Comparison of ENCODE assay signal across 18 mouse cellular contexts in the genomic region with DNA sequence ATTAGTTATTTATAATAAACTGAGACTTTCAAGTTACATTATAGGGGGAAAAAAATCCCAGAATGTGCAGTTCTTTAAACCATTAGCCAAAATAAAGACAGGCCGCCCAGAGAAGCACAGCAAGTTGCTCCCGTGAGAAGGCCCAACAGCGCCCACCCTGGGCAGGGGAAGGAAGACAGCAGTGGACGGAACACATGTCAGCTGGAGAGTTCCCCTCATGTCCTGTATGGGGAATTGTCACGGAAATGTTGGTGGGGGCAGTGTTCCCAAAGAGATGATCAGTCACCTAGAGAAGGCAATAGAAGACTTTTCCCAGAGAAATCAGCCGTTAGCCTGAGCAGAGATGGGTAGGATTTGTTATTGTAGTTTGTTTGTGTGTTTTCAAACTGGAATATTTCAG. TPM values are rescaled to one million over a fixed set of nuclear protein-coding genes. Genes with fewer than 3 reads are reported as not detected.
DNase-seq lines count a peak whose midpoint lies in the region; ATAC-seq and TF ChIP-seq lines count a peak whose summit lies in the region.
"Had no signal": no experiment of that assay in that cellular context is flagged by ENCODE, and none has a peak within 500 bp of the region (broad histone marks: within the 10 kb centered on the region; RNA-seq: fewer than 3 reads in every experiment).

No protein-coding gene starts in this region.

- no peaks in the 10 kb centered on the region for H3K27me3 ChIP-seq in kidney, adult 2 months (replicated peaks; ENCODE audit: control insufficient read depth, insufficient read depth, low read length)
- H3K27me3 ChIP-seq in kidney, embryonic 16.5 days (ENCODE audit: insufficient read depth, low read length), result no peaks in the 10 kb centered on the region
- H3K27me3 ChIP-seq: neural tube, embryonic 15.5 days; stomach, embryonic 15.5 days had no signal

- no peak for TF ChIP-seq POLR2A in kidney, adult 2 months (IDR thresholded peaks at IDR 0.05; ENCODE audit: low read depth, low read length)

- H3K27ac ChIP-seq in kidney, adult 2 months (ENCODE audit: insufficient read depth, low read depth, low read length), result no peak overlapping the region
- H3K27ac ChIP-seq in kidney, embryonic 16.5 days (ENCODE audit: low read length), result no peak overlapping the region
- peak overlapping the region; percentile 93 for H3K27ac ChIP-seq in macrophage
- H3K27ac ChIP-seq: left cerebral cortex, adult 2 months; neural tube, embryonic 15.5 days; stomach, embryonic 15.5 days had no signal

- H3K9me3 ChIP-seq in kidney, embryonic 16.5 days (ENCODE audit: low read length), result no peaks in the 10 kb centered on the region
- H3K9me3 ChIP-seq: neural tube, embryonic 15.5 days; stomach, embryonic 15.5 days had no signal

- peak; percentile 28 for DNase-seq in embryo, embryonic 10 days (ENCODE audit: low spot score)
- DNase-seq in embryo, embryonic 11 days, result no peak
- peak; percentile 23 for DNase-seq in kidney, adult 2 months
- peak; percentile 14 for DNase-seq in right cerebral cortex, postnatal 4 days
- no peak for DNase-seq in right cerebral cortex, postnatal 10 days (ENCODE audit: low spot score in 2 of 2)
- DNase-seq in testis, postnatal 10 days (ENCODE audit: low spot score), result no peak
- DNase-seq: adrenal gland, postnatal 25 days; cerebellum, adult 8-10 months had no signal

- H3K4me3 ChIP-seq in kidney, adult 2 months (ENCODE audit: insufficient read depth, low read depth, low read length), result no peak overlapping the region
- no peak overlapping the region for H3K4me3 ChIP-seq in kidney, embryonic 16.5 days (ENCODE audit: low read length)
- no peak overlapping the region for H3K4me3 ChIP-seq in macrophage (ENCODE audit: inconsistent target)
- H3K4me3 ChIP-seq: left cerebral cortex, adult 2 months; neural tube, embryonic 15.5 days; stomach, embryonic 15.5 days had no signal

- H3K36me3 ChIP-seq in kidney, adult 2 months (ENCODE audit: control insufficient read depth, insufficient read depth, low read length), result no peaks in the 10 kb centered on the region
- H3K36me3 ChIP-seq in kidney, embryonic 16.5 days (ENCODE audit: insufficient read depth, low read length), result no peaks in the 10 kb centered on the region
- no peaks in the 10 kb centered on the region for H3K36me3 ChIP-seq in macrophage (ENCODE audit: inconsistent target)
- H3K36me3 ChIP-seq: stomach, embryonic 15.5 days had no signal

- no peak overlapping the region for H3K9ac ChIP-seq in kidney, embryonic 16.5 days (replicated peaks; ENCODE audit: low read length)
- H3K9ac ChIP-seq: neural tube, embryonic 15.5 days; stomach, embryonic 15.5 days had no signal

- no peak for ATAC-seq in kidney, embryonic 16.5 days (ENCODE audit: low FRiP score, low TSS enrichment)
- ATAC-seq: forebrain, embryonic 16.5 days; intestine, embryonic 16.5 days; midbrain, embryonic 16.5 days had no signal

- H3K4me2 ChIP-seq in kidney, embryonic 16.5 days (replicated peaks; ENCODE audit: low read depth, low read length), result no peak overlapping the region
- H3K4me2 ChIP-seq: neural tube, embryonic 15.5 days; stomach, embryonic 15.5 days had no signal

- H3K4me1 ChIP-seq in kidney, adult 2 months (ENCODE audit: control insufficient read depth, insufficient read depth, low read length), result peaks cover 13% of the 10 kb centered on the region; the same call in 1 of the 2 replicates
- H3K4me1 ChIP-seq in kidney, embryonic 16.5 days (ENCODE audit: insufficient read depth, low read length), result peaks cover 57% of the 10 kb centered on the region

- TF ChIP-seq CTCF in kidney, adult 2 months (conservative IDR thresholded peaks at IDR 0.05; ENCODE audit: insufficient read depth, insufficient read length, low read depth, low read length), result peak; percentile 29

- 56% methylated on average over 6 of the region's 6 CpGs for WGBS in kidney, adult 2 months
- WGBS in kidney, embryonic 16.5 days, result 61% methylated on average over 6 of the region's 6 CpGs
- 83% methylated on average over 6 of the region's 6 CpGs for WGBS in macrophage (ENCODE audit: missing documents)

- H3K79me2 ChIP-seq in macrophage (ENCODE audit: inconsistent target), result no peaks in the 10 kb centered on the region

RNA-seq across cellular contexts. Expression of a gene that starts 42.3 kb away (rescaled TPM):
- polyA plus RNA-seq in kidney, adult 2 months (2012; rRNA removed), result not detected in 2 replicates
- not detected in 2 replicates for polyA plus RNA-seq in kidney, embryonic 16.5 days (2015; fragmentation: Nextera tagmentation; extraction: Ambion mirVana)
- total RNA-seq in macrophage (2018; cell fraction: chromatin; rRNA removed), result under 1 TPM in 2 of 26 experiments, not detected in 24; 0.66 to 0.92 TPM
- not detected for total RNA-seq in macrophage (2018; cell fraction: cytosol; rRNA removed)
- total RNA-seq in macrophage (2018; cell fraction: nucleus; rRNA removed), result under 1 TPM in 2 of 26 experiments, not detected in 24; 0.58 to 0.60 TPM
- polyA plus RNA-seq in macrophage (2018), result not detected in 3 replicates
- total RNA-seq: adrenal gland, postnatal 25 days; left cerebral cortex, adult 2 months had no signal
- polyA plus RNA-seq: embryonic facial prominence, embryonic 14.5 days; heart, embryonic 16.5 days; intestine, embryonic 16.5 days; midbrain, embryonic 16.5 days; neural tube, embryonic 15.5 days; stomach, embryonic 15.5 days had no signal

Comparison
In these comparisons a context has a peak if more than half of its experiments do, and no peak if none do; other contexts are left out.
1. DNase-seq: peak in embryo, embryonic 10 days (single experiment), kidney, adult 2 months (single experiment) and right cerebral cortex, postnatal 4 days (single experiment); none in embryo, embryonic 11 days (single experiment), right cerebral cortex, postnatal 10 days (0 of 2) and testis, postnatal 10 days (single experiment).